ENCODE assay signal across 27 mouse cellular contexts in genomic region chr2:60303796-60304195, GRCm38 (mm10). TPM values are rescaled to one million over a fixed set of nuclear protein-coding genes. Genes with fewer than 3 reads are reported as not detected.
DNase-seq lines count a peak whose midpoint lies in the region; ATAC-seq and TF ChIP-seq lines count a peak whose summit lies in the region.
"Had no signal": no experiment of that assay in that cellular context is flagged by ENCODE, and none has a peak within 500 bp of the region (broad histone marks: within the 10 kb centered on the region; RNA-seq: fewer than 3 reads in every experiment).

No protein-coding gene starts in this region.

- no peaks in the 10 kb centered on the region for H3K4me1 ChIP-seq in limb, embryonic 14.5 days (ENCODE audit: control insufficient read depth, insufficient read depth, low read length)
- H3K4me1 ChIP-seq in limb, embryonic 10.5 days = no peaks in the 10 kb centered on the region
- H3K4me1 ChIP-seq: embryonic facial prominence, embryonic 13.5 days; heart, embryonic 12.5 days; heart, embryonic 15.5 days had no signal

- H3K27ac ChIP-seq in limb, embryonic 14.5 days (replicated peaks; ENCODE audit: low read depth, low read length) = no peak overlapping the region
- no peak overlapping the region for H3K27ac ChIP-seq in limb, embryonic 10.5 days
- H3K27ac ChIP-seq: embryonic facial prominence, embryonic 13.5 days; gastrocnemius, adult 2 months; heart, embryonic 15.5 days; hindbrain, embryonic 14.5 days; hindbrain, postnatal 0 days had no signal

- no peak overlapping the region for H3K4me2 ChIP-seq in limb, embryonic 14.5 days (replicated peaks; ENCODE audit: low read depth, low read length, severe bottlenecking)
- H3K4me2 ChIP-seq: embryonic facial prominence, embryonic 13.5 days; heart, embryonic 12.5 days; heart, embryonic 15.5 days; hindbrain, embryonic 14.5 days had no signal

- intact Hi-C loops in heart, postnatal 25 days (cut with DNase I) = no loop called here

- TF ChIP-seq POLR2A in limb, embryonic 14.5 days (IDR thresholded peaks at IDR 0.05; ENCODE audit: borderline replicate concordance, extremely low read depth, insufficient read depth, insufficient read length) = no peak

- H3K9me3 ChIP-seq in limb, embryonic 14.5 days (ENCODE audit: control insufficient read depth, low read length) = no peaks in the 10 kb centered on the region
- no peaks in the 10 kb centered on the region for H3K9me3 ChIP-seq in limb, embryonic 10.5 days (replicated peaks)
- H3K9me3 ChIP-seq: embryonic facial prominence, embryonic 13.5 days; heart, embryonic 12.5 days; heart, embryonic 15.5 days had no signal

- WGBS in limb, embryonic 14.5 days = 51% methylated on average over 4 of the region's 4 CpGs
- 93% methylated on average over 4 of the region's 4 CpGs for WGBS in limb, embryonic 10.5 days

- no peak overlapping the region for H3K4me3 ChIP-seq in limb, embryonic 14.5 days (replicated peaks; ENCODE audit: low read length)
- H3K4me3 ChIP-seq in limb, embryonic 10.5 days = no peak overlapping the region
- H3K4me3 ChIP-seq: embryonic facial prominence, embryonic 13.5 days; gastrocnemius, adult 2 months; heart, embryonic 12.5 days; heart, embryonic 15.5 days had no signal

- peak; percentile 9 for DNase-seq in heart, adult 11 months
- no peak for DNase-seq in heart, postnatal 25 days (ENCODE audit: low spot score)
- peak; percentile 32 for DNase-seq in limb, embryonic 14.5 days (ENCODE audit: low spot score)
- no peak for DNase-seq in limb, embryonic 10.5 days (ENCODE audit: low spot score)
- peak; percentile 28 for DNase-seq in fat pad, adult 2 months (ENCODE audit: extremely low read depth, low read depth, low spot score)
- DNase-seq in right cerebral cortex, postnatal 25 days = no peak
- DNase-seq: adrenal gland, adult 8-10 months; adrenal gland, postnatal 25 days; cerebellum, adult 18-20 months; cerebellum, adult 9-10 months; cerebellum, postnatal 25 days; forebrain, postnatal 0 days; gastrocnemius, adult 2 months; gastrocnemius, postnatal 14 days; heart, adult 18-20 months; heart, postnatal 10 days; heart, postnatal 4 days had no signal

- no peaks in the 10 kb centered on the region for H3K27me3 ChIP-seq in limb, embryonic 14.5 days (ENCODE audit: control insufficient read depth, insufficient read depth, low read length)
- H3K27me3 ChIP-seq in limb, embryonic 10.5 days (ENCODE audit: low read depth, poor library complexity, severe bottlenecking) = no peaks in the 10 kb centered on the region
- H3K27me3 ChIP-seq: embryonic facial prominence, embryonic 13.5 days; heart, embryonic 12.5 days; heart, embryonic 15.5 days had no signal

- H3K36me3 ChIP-seq in limb, embryonic 14.5 days (ENCODE audit: control insufficient read depth, insufficient read depth, low read length) = no peaks in the 10 kb centered on the region
- peaks cover 10% of the 10 kb centered on the region; the same call in 1 of the 2 replicates for H3K36me3 ChIP-seq in limb, embryonic 10.5 days
- H3K36me3 ChIP-seq: embryonic facial prominence, embryonic 13.5 days; heart, embryonic 15.5 days had no signal

- H3K9ac ChIP-seq in limb, embryonic 14.5 days (ENCODE audit: low read depth, low read length, severe bottlenecking) = no peak overlapping the region
- H3K9ac ChIP-seq: embryonic facial prominence, embryonic 13.5 days; forebrain, postnatal 0 days; heart, embryonic 12.5 days; heart, embryonic 15.5 days; hindbrain, embryonic 14.5 days had no signal

- ATAC-seq in limb, embryonic 14.5 days (ENCODE audit: low FRiP score, low read depth) = no peak
- ATAC-seq: activated CD4-positive, CD25-positive, alpha-beta regulatory T cell, adult 4 months; CD4-positive, CD25-positive, alpha-beta regulatory T cell, adult 4 months; forebrain, embryonic 14.5 days; forebrain, postnatal 0 days; hindbrain, postnatal 0 days; inflammation-experienced regulatory T-cells, adult 6 months; intestine, embryonic 16.5 days had no signal

RNA-seq across cellular contexts. Expression of gene Cd302, which starts 19.5 kb away (rescaled TPM):
- total RNA-seq in heart, postnatal 25 days (2021) = 1 to 10 TPM; 9.4 to 9.9 TPM
- polyA plus RNA-seq in limb, embryonic 14.5 days (2012; rRNA removed) = 17.7 and 23.5 TPM in 2 replicates
- 42.4 and 45.4 TPM in 2 replicates for polyA plus RNA-seq in limb, embryonic 14.5 days (2014; fragmentation: Nextera tagmentation; extraction: Ambion mirVana)
- polyA plus RNA-seq in limb, embryonic 10.5 days (2016; fragmentation: Nextera tagmentation; extraction: Ambion mirVana) = 22.3 and 23.5 TPM in 2 replicates

Comparison
In these comparisons a context has a peak if more than half of its experiments do, and no peak if none do; other contexts are left out.
1. DNase-seq: peak in heart, adult 11 months (single experiment), limb, embryonic 14.5 days (single experiment) and fat pad, adult 2 months (single experiment); none in heart, postnatal 25 days (single experiment), limb, embryonic 10.5 days (single experiment) and right cerebral cortex, postnatal 25 days (single experiment).